Mouse (Mus musculus) midbrain, embryonic 15.5 days (tissue): ENCODE data around the gene Rhoc. TPM values are rescaled to one million over a fixed set of nuclear protein-coding genes. Genes with fewer than 3 reads are reported as not detected.
A peak's percentile ranks its signal among the peaks of the same experiment; 100 is the strongest.

ENCODE experiments used
- ATAC-seq: fragments of 200-750 bp; cut with Nextera tagmentation; replicated peaks from 2 replicates; pipeline ENCODE4 v1.8.0; 2017; ENCODE audit warnings: moderate TSS enrichment
- H3K27ac ChIP-seq: fragments of 300-500 bp; sonication (generic); 2 replicates; pipeline ENCODE4 v1.5.1; 2015; ENCODE audit warnings: mild to moderate bottlenecking, inconsistent platforms
- H3K27me3 ChIP-seq: fragments of 300-500 bp; sonication (generic); replicated peaks from 2 replicates; pipeline ENCODE4 v1.6.1; 2015; ENCODE audit warnings: inconsistent platforms
- H3K36me3 ChIP-seq: fragments of 300-500 bp; sonication (generic); replicated peaks from 2 replicates; pipeline ENCODE4 v1.6.1; 2015; ENCODE audit warnings: inconsistent platforms
- H3K4me1 ChIP-seq: fragments of 300-500 bp; sonication (generic); 2 replicates; pipeline ENCODE4 v1.6.1; 2015; ENCODE audit warnings: inconsistent platforms
- H3K4me2 ChIP-seq: fragments of 300-500 bp; sonication (generic); 2 replicates; pipeline ENCODE4 v1.6.1; 2015; ENCODE audit warnings: inconsistent platforms, mild to moderate bottlenecking, moderate library complexity
- H3K4me3 ChIP-seq: fragments of 300-500 bp; sonication (generic); 2 replicates; pipeline ENCODE4 v1.5.1; 2015; ENCODE audit warnings: mild to moderate bottlenecking, inconsistent platforms
- H3K9ac ChIP-seq: fragments of 300-500 bp; sonication (generic); 2 replicates; pipeline ENCODE4 v1.6.1; 2015; ENCODE audit warnings: mild to moderate bottlenecking, inconsistent platforms
- H3K9me3 ChIP-seq: fragments of 300-500 bp; sonication (generic); 2 replicates; pipeline ENCODE4 v1.6.1; 2016; ENCODE audit warnings: inconsistent platforms
- WGBS: fragments of 180-500 bp; shearing (Covaris S2); methylation state at CpG from one replicate; pipeline ENCODE4 v1.1.7; 2015; ENCODE audit warnings: mixed read lengths; 5-methylcytosine and 5-hydroxymethylcytosine counted together
- polyA plus RNA-seq: library from polyadenylated mRNA; unstranded; fragments of >200 nt; fragmentation: Nextera tagmentation; extraction: Ambion mirVana; gene quantifications from 2 replicates; pipeline ENCODE4 v1.2.1, GENCODE M21; 2015

The Rhoc gene
- polyA plus RNA-seq, 1 experiment from 2014 or later = 43.8 TPM

- Histone ChIP-seq H3K4me2 (no peak overlapping the region), H3K9ac (no peak overlapping the region), H3K27ac (no peak overlapping the region), H3K27me3 (peaks cover 4% of the 10 kb centered on the region), H3K4me3 (no peak overlapping the region), H3K4me1 (no peaks in the 10 kb centered on the region), H3K9me3 (no peaks in the 10 kb centered on the region), H3K36me3 (no peaks in the 10 kb centered on the region)
- no peak for ATAC-seq
- 79% methylated on average over 3 of the region's 3 CpGs for WGBS
Observed at GRCm38 (mm10) chr3:104770918-104771317, 17.3 kb upstream of the Rhoc start.

GRCm38 (mm10) chr3:104771460-104771859 lies 16.7 kb upstream of the Rhoc start:
- peaks cover 10% of the 10 kb centered on the region for H3K27me3 ChIP-seq
- no peaks in the 10 kb centered on the region for H3K4me1 ChIP-seq
- no peak overlapping the region for H3K27ac ChIP-seq
- H3K9ac ChIP-seq = no peak overlapping the region
- H3K4me2 ChIP-seq = no peak overlapping the region
- no peak for ATAC-seq
- H3K9me3 ChIP-seq = no peaks in the 10 kb centered on the region
- 64% methylated on average over 6 of the region's 6 CpGs for WGBS
- H3K36me3 ChIP-seq = no peaks in the 10 kb centered on the region
- H3K4me3 ChIP-seq = no peak overlapping the region

DNA sequence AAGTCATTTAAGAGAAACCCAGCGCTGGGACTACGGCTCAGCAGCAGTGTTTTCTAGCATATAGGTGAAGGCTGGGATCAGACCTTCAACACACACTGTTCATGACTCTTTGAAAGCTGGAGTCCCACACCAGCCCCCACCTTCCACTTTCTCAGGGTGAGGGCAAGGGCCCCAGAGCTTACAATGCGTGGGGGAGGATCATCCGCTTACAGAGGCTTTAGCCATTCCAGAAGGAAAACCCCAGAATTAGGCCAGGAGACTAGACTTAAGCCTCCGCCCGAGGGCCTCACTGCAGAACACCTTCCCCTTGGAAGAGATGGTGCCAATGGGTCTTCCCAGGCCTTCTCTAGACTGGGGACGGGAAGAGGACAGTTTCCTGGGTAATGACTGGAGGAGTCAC lies 14.9 kb upstream of the Rhoc start:
- no peak for ATAC-seq
- Histone ChIP-seq H3K4me2 (no peak overlapping the region), H3K27me3 (peaks cover 28% of the 10 kb centered on the region), H3K9ac (no peak overlapping the region), H3K36me3 (no peaks in the 10 kb centered on the region), H3K27ac (no peak overlapping the region), H3K4me1 (peaks cover 5% of the 10 kb centered on the region), H3K4me3 (no peak overlapping the region), H3K9me3 (no peaks in the 10 kb centered on the region)
- 70% methylated on average over 7 of the region's 7 CpGs for WGBS

- Histone ChIP-seq H3K27ac (no peak overlapping the region), H3K27me3 (peaks cover 67% of the 10 kb centered on the region), H3K9ac (peak overlapping the region; percentile 33), H3K4me2 (peak overlapping the region; percentile 70), H3K9me3 (no peaks in the 10 kb centered on the region), H3K36me3 (no peaks in the 10 kb centered on the region), H3K4me1 (peaks cover 28% of the 10 kb centered on the region), H3K4me3 (peak overlapping the region; percentile 35)
- WGBS = under 1% methylated on average over 20 of the region's 20 CpGs
- ATAC-seq = peak; percentile 37
Observed at GRCm38 (mm10) chr3:104777342-104777741, 10.8 kb upstream of the Rhoc start.

GRCm38 (mm10) chr3:104779949-104780348 lies 8.2 kb upstream of the Rhoc start:
- 1% methylated on average over 7 of the region's 7 CpGs for WGBS
- peaks cover 92% of the 10 kb centered on the region for H3K27me3 ChIP-seq
- H3K9ac ChIP-seq = no peak overlapping the region
- no peaks in the 10 kb centered on the region for H3K9me3 ChIP-seq
- no peak overlapping the region for H3K27ac ChIP-seq
- no peak for ATAC-seq
- no peak overlapping the region for H3K4me3 ChIP-seq
- no peak overlapping the region for H3K4me2 ChIP-seq
- H3K4me1 ChIP-seq = peaks cover 28% of the 10 kb centered on the region
- H3K36me3 ChIP-seq = no peaks in the 10 kb centered on the region

DNA sequence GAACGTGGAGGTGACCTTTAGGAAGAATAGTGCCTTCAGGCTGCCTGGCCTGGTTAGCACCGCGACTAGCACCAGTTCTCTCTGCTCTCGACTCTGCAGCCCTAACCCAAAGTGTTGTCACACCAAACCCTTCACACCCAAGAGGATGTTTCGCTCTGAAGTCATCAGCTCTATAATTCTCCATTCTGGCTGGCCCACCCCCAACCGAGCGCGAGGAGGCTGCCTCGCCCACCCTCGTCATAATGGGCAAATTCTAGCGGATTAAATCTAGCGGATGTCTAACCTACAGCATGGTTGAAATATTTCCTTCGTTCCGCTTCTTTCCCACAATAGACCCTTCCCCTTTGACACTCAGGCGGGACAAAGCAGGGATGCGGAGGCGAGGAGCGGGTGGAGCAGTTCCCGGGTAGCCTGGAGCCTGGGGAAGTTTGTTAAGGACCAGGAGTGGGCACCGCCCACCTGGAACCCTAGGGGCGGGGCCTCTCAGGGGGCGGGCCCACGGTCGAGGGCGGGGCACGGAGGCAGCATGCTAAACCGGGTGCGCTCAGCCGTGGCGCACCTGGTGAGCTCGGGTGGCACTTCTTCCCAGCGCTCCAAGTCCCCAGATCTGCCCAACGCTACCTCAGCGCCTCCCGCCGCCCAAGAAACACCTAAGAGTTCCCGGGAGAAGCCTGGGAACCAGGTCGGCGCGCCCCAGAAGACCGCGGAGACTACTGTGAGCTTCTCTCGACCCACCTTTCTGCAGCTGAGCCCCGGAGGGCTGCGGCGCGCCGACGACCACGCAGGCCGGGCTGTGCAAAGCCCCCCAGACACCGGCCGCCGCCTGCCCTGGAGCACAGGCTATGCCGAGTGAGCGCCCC lies 7.4 kb upstream of the Rhoc start, which contains the start of gene Ppm1j:
Gene Ppm1j, plus strand, starts transcription at position 496 of the 860 bp plus-strand sequence.
- Histone ChIP-seq H3K27ac (no peak within 1 kb of the TSS), H3K9me3 (no peaks in the 10 kb centered on the region), H3K4me2 (peak within 1 kb of the TSS; percentile 79), H3K4me3 (peak within 1 kb of the TSS; percentile 39), H3K4me1 (peaks cover 28% of the 10 kb centered on the region), H3K9ac (0 out of 2 replicates have a peak within 1 kb of the TSS, but pooled peaks have one; percentile 11), H3K27me3 (peaks cover 89% of the 10 kb centered on the region), H3K36me3 (no peaks in the 10 kb centered on the region)
- under 1% methylated on average over 56 of the region's 56 CpGs for WGBS
- ATAC-seq = peak; percentile 30; the same call in 1 of the 2 replicates

DNA sequence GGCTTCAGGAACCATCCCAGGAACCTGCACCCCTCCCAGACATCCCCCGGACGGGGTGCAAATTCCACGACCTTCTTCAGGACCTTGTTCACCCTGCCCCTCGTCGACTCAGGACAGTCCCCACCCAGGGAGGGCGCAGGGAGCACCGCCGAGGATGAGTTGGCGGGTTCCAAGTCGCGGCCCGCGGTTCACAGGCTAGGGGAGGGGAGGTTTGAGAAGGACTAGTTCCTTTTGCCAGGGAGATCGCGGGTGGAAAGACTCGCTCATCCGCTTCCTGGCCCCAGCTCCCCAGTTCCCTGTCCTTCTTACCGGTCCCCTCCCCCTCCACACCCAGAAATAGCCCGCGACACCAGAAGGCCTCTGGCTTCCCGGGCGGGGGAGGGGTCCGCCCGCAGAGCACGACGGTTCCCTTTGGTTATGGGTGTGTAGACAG lies 6.7 kb upstream of the Rhoc start, which contains the start of gene Fam19a3:
Gene Fam19a3, minus strand, starts transcription at position 370 of the 433 bp plus-strand sequence.
- under 1% methylated on average over 26 of the region's 26 CpGs for WGBS
- H3K4me3 ChIP-seq = peak within 1 kb of the TSS; percentile 39
- 0 out of 2 replicates have a peak within 1 kb of the TSS, but pooled peaks have one; percentile 11 for H3K9ac ChIP-seq
- peak within 1 kb of the TSS; percentile 79 for H3K4me2 ChIP-seq
- no peaks in the 10 kb centered on the region for H3K9me3 ChIP-seq
- H3K27ac ChIP-seq = no peak within 1 kb of the TSS
- peaks cover 28% of the 10 kb centered on the region for H3K4me1 ChIP-seq
- peaks cover 82% of the 10 kb centered on the region for H3K27me3 ChIP-seq
- H3K36me3 ChIP-seq = no peaks in the 10 kb centered on the region
- 0 out of 2 replicates have a peak, but pooled peaks have one; percentile 18 for ATAC-seq

- Histone ChIP-seq H3K9me3 (no peaks in the 10 kb centered on the region), H3K4me1 (peaks cover 25% of the 10 kb centered on the region), H3K36me3 (no peaks in the 10 kb centered on the region), H3K27ac (no peak overlapping the region), H3K4me2 (peak overlapping the region; percentile 79; the same call in 1 of the 2 replicates), H3K27me3 (peaks cover 75% of the 10 kb centered on the region), H3K9ac (no peak overlapping the region), H3K4me3 (no peak overlapping the region)
- WGBS = 16% methylated on average over 12 of the region's 12 CpGs
- ATAC-seq = 0 out of 2 replicates have a peak, but pooled peaks have one; percentile 3
Observed at GRCm38 (mm10) chr3:104782061-104782681, 6.0 kb upstream of the Rhoc start.

- H3K27me3 ChIP-seq = peaks cover 70% of the 10 kb centered on the region
- H3K4me1 ChIP-seq = peaks cover 31% of the 10 kb centered on the region
- H3K9ac ChIP-seq = no peak overlapping the region
- H3K4me3 ChIP-seq = no peak overlapping the region
- H3K27ac ChIP-seq = no peak overlapping the region
- 41% methylated on average over 14 of the region's 14 CpGs for WGBS
- no peaks in the 10 kb centered on the region for H3K36me3 ChIP-seq
- ATAC-seq = no peak
- H3K9me3 ChIP-seq = no peaks in the 10 kb centered on the region
- H3K4me2 ChIP-seq = no peak overlapping the region
Observed at GRCm38 (mm10) chr3:104783971-104784500, 4.1 kb upstream of the Rhoc start.

GRCm38 (mm10) chr3:104785284-104785683 lies 2.9 kb upstream of the Rhoc start:
- no peaks in the 10 kb centered on the region for H3K9me3 ChIP-seq
- no peak for ATAC-seq
- H3K4me1 ChIP-seq = peaks cover 29% of the 10 kb centered on the region
- no peak overlapping the region for H3K4me2 ChIP-seq
- no peaks in the 10 kb centered on the region for H3K36me3 ChIP-seq
- H3K9ac ChIP-seq = no peak overlapping the region
- no peak overlapping the region for H3K27ac ChIP-seq
- H3K27me3 ChIP-seq = peaks cover 66% of the 10 kb centered on the region
- no peak overlapping the region for H3K4me3 ChIP-seq
- 94% methylated on average over 6 of the region's 6 CpGs for WGBS

DNA sequence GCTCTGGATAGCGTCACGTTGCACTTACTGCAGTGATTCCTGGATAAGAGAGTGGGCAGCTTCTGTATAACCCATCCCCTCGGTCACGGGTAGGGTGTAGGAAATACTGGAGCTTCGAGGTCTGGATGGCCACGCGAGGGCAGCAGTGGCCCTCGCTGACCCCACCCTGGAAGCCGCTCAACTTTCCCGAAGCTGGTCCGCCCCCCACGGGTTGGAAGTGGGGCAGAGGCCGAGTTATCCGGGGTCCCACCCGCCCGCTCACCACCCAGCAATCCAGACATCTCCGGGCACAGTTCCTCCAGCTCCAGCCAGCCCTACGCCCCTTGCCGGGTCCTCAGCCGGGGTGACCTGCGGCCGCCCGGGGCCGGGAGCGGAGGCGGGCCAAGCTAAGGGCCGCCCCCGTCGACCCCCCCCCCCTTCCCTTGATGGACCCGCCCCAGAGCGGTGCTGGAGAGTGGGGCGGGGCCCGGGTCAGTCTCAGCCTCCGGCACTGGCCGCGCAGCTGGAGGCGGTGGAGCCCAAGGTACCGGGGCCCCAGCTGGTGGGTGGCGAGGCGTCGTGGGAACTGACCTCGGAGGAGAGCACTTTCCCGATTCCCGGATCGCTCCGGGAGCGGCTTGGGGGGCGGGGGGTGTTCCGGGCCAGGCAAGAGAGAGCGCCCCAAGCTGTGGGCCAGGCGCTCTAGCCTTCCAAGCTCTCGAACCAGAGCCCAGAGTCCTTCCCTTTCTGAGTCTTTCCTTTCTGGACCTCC lies 561 bp downstream of the Rhoc start:
- Histone ChIP-seq H3K9ac (peak overlapping the region; percentile 46), H3K4me1 (peaks cover 9% of the 10 kb centered on the region), H3K9me3 (no peaks in the 10 kb centered on the region), H3K36me3 (no peaks in the 10 kb centered on the region), H3K27ac (no peak overlapping the region), H3K4me3 (peak overlapping the region; percentile 52), H3K27me3 (peaks cover 32% of the 10 kb centered on the region), H3K4me2 (peak overlapping the region; percentile 97)
- under 1% methylated on average over 44 of the region's 52 CpGs for WGBS
- ATAC-seq = peak; percentile 77

DNA sequence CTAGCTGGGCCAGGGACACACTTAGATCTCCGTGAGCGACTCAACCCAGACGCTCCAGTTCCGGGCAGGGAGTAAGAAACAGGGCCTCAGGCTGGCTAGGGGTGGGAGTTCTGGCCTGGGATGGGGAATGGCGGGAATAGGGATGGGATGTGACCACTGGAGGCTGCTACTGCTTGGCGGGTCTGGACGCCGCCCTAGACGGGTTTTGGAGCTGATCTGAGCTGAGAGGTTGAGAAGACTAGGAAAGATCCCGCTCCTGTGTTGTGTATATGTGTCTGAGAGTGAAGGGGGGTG lies 1.1 kb downstream of the Rhoc start:
- H3K36me3 ChIP-seq = no peaks in the 10 kb centered on the region
- H3K27ac ChIP-seq = no peak overlapping the region
- H3K4me2 ChIP-seq = peak overlapping the region; percentile 97
- H3K9ac ChIP-seq = peak overlapping the region; percentile 46
- peak; percentile 27 for ATAC-seq
- H3K27me3 ChIP-seq = peaks cover 27% of the 10 kb centered on the region
- peaks cover 12% of the 10 kb centered on the region for H3K4me1 ChIP-seq
- no peaks in the 10 kb centered on the region for H3K9me3 ChIP-seq
- 6% methylated on average over 10 of the region's 10 CpGs for WGBS
- peak overlapping the region; percentile 52 for H3K4me3 ChIP-seq
